Mouse (Mus musculus) embryonic facial prominence, embryonic 10.5 days (tissue): ENCODE data around the gene Tbc1d25. TPM values are rescaled to one million over a fixed set of nuclear protein-coding genes. Genes with fewer than 3 reads are reported as not detected.
A peak's percentile ranks its signal among the peaks of the same experiment; 100 is the strongest.

Experiments
- DNase-seq: peaks from one replicate; pipeline ENCODE4 v3.0.0-alpha.2; 2017; ENCODE audit warnings: low spot score
- H3K27ac ChIP-seq: fragments of 300-500 bp; sonication (generic); replicated peaks from 2 replicates; pipeline ENCODE4 v1.5.1; 2016; ENCODE audit warnings: mild to moderate bottlenecking
- H3K27me3 ChIP-seq: fragments of 300-500 bp; sonication (generic); replicated peaks from 2 replicates; pipeline ENCODE4 v1.6.1; 2016; ENCODE audit warnings: low read depth, mild to moderate bottlenecking; ENCODE audit not compliant: poor library complexity, severe bottlenecking
- H3K36me3 ChIP-seq: fragments of 300-500 bp; sonication (generic); replicated peaks from 2 replicates; pipeline ENCODE4 v1.6.1; 2016; ENCODE audit warnings: mild to moderate bottlenecking, moderate library complexity
- H3K4me1 ChIP-seq: fragments of 300-500 bp; sonication (generic); 2 replicates; pipeline ENCODE4 v1.6.1; 2016
- H3K4me3 ChIP-seq: fragments of 300-500 bp; sonication (generic); 2 replicates; pipeline ENCODE4 v1.5.1; 2016; ENCODE audit warnings: mild to moderate bottlenecking, moderate library complexity
- H3K9me3 ChIP-seq: fragments of 300-500 bp; sonication (generic); 2 replicates; pipeline ENCODE4 v1.6.1; 2016; ENCODE audit warnings: mild to moderate bottlenecking
- WGBS: fragments of 180-500 bp; shearing (Covaris S2); methylation state at CpG from one replicate; pipeline ENCODE4 v1.1.7; 2016; 5-methylcytosine and 5-hydroxymethylcytosine counted together
- polyA plus RNA-seq: library from polyadenylated mRNA; unstranded; fragments of >200 nt; fragmentation: Nextera tagmentation; extraction: Ambion mirVana; gene quantifications from 2 replicates; pipeline ENCODE4 v1.2.1, GENCODE M21; 2016

Gene Tbc1d25
- polyA plus RNA-seq, 1 experiment from 2014 or later = 10.4 TPM

DNA sequence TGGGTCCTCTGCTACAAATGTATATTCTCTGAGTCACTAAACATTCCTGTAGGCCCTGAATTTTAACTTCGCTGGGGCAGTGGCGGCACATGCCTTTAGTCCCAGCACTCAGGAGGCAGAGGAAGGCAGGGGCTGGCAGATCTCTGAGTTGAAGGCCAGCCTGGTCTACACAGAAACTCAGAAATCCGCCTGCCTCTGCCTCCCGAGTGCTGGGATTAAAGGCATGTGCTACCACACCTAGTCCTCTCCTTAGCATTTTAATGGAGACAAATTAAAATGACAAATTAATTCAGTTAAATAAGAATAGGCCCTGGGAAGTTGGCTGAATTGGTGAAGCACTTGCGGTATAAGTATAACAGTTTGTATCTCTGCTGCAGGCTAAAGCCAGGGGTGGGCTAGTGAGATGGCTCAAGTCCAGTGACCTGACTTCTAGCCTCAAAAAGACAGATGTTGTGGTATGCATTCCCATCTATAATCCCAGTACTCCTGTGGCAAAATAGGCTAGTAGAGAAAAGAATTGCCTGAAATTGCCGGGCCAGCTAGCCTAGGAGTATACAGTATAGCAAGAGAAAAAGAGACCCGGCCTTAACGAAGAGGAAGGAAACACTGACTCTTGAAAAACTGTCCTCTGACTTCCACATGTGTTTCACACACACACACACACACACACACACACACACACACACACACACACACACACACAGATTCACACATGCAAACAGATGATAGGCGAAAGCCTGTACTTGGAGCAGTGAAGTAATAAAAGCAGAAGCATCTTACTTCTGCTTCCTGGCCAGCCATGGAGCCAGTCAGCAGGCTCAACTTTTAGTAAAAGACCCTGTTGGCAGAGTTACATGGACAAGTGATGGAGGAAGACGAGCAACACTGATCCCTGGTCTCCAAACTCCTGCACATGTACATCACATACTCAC is 8.0 kb downstream of the Tbc1d25 start:
- no peak overlapping the region for H3K27ac ChIP-seq
- no peak for DNase-seq
- WGBS = 89% methylated on average over 10 of the region's 10 CpGs
- H3K4me3 ChIP-seq = no peak overlapping the region
- H3K4me1 ChIP-seq = no peaks in the 10 kb centered on the region
- H3K9me3 ChIP-seq = no peaks in the 10 kb centered on the region
- H3K27me3 ChIP-seq = no peaks in the 10 kb centered on the region
- peaks cover 8% of the 10 kb centered on the region; the same call in 1 of the 2 replicates for H3K36me3 ChIP-seq

DNA sequence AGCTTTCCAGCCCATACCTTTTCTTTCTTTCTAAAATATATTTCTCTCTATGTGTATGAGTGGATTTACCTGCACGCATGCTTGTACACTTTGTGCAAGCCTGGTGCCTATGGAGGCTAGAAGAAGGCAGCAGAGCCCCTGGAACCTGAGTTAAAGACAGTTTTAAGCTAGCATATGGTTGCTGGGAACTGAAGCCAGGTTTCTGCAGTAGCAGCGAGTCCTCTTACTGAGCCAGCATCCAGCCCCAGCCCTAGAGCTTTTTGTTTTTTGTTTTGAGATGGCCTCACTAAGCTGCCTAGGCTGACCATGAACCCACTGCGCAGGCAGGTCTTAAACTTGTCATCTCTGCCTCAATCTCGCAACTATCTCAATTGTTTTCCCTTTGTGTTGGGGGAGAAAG is 11.5 kb downstream of the Tbc1d25 start:
- DNase-seq = no peak
- H3K9me3 ChIP-seq = no peaks in the 10 kb centered on the region
- no peak overlapping the region for H3K27ac ChIP-seq
- no peak overlapping the region for H3K4me3 ChIP-seq
- 0 out of 2 replicates have a peak, but pooled peaks cover 3% of the 10 kb centered on the region for H3K36me3 ChIP-seq
- no peaks in the 10 kb centered on the region for H3K4me1 ChIP-seq
- no peaks in the 10 kb centered on the region for H3K27me3 ChIP-seq
- WGBS = 86% methylated on average over 4 of the region's 4 CpGs

DNA sequence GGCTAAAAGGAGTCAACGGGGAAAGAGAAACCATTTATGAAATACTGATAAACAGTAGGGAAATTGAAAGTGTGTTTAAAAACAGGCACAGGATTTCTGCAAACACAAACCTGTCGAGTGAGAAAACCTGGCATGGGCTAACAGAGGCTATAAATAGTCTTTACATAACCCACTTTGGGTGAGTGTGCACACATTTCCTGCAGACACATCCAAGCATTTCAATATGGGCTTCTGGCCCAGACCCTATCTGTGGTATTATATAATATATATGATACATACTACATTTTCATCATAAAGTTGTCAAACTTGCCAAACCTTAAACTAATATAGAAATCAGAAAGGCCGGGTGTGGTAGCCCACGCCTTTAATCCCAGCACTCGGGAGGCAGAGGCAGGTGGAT is 12.9 kb downstream of the Tbc1d25 start:
- no peaks in the 10 kb centered on the region for H3K27me3 ChIP-seq
- H3K9me3 ChIP-seq = no peaks in the 10 kb centered on the region
- H3K4me3 ChIP-seq = no peak overlapping the region
- WGBS = 93% methylated on average over 5 of the region's 5 CpGs
- no peak for DNase-seq
- no peaks in the 10 kb centered on the region for H3K4me1 ChIP-seq
- H3K36me3 ChIP-seq = peaks cover 9% of the 10 kb centered on the region; the same call in 1 of the 2 replicates
- no peak overlapping the region for H3K27ac ChIP-seq

DNA sequence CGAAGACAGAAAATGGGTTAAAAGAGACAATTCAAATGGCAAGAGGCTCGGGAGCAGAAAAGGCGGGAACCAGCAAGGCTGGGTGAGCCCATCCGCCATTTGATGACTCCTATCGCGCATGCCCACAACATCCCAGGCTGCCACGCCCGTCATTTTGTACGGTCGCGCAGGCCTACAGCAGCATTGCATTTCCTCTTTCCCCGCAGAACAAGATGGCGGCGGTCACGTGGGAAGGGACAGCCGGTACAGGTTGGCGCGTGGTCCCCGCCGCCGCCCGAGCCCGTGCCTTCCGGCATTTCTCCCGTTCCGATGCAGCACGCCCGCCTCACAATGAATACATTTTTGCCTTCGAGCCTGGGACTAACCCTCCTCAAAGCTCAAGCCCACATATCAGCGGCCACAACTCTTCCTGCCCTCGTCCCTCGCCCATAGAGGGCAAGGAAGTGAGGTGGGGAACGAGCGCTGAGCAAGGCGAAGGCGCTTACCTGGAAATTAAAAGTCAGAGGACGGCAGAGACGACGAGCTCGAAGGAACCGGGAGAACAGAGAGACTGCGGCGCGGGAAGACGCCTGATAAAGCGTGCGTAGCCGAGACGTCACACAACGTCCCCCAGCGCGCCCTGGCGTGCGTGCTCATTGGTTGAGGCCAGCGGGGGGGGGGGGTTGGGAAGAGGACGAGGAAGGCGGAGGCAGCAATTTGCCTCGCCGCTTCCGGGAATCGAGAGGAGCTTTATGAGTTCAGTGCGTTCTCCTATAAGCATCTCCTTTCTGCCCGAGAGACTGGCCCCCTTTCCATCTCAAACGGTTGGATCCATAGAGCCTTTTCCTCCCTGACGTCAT is 30.6 kb downstream of the Tbc1d25 start, which contains the start of gene Rbm3:
Gene Rbm3 (minus strand): TSS at position 728 of the 839 bp plus-strand sequence.
- peaks cover 7% of the 10 kb centered on the region; the same call in 1 of the 2 replicates for H3K9me3 ChIP-seq
- peak; percentile 89 for DNase-seq
- 21% methylated on average over 65 of the region's 65 CpGs for WGBS
- H3K4me1 ChIP-seq = peaks cover 10% of the 10 kb centered on the region
- H3K4me3 ChIP-seq = peak within 1 kb of the TSS; percentile 72
- peak within 1 kb of the TSS; percentile 96 for H3K27ac ChIP-seq
- H3K36me3 ChIP-seq = peaks cover 38% of the 10 kb centered on the region
- no peaks in the 10 kb centered on the region for H3K27me3 ChIP-seq

DNA sequence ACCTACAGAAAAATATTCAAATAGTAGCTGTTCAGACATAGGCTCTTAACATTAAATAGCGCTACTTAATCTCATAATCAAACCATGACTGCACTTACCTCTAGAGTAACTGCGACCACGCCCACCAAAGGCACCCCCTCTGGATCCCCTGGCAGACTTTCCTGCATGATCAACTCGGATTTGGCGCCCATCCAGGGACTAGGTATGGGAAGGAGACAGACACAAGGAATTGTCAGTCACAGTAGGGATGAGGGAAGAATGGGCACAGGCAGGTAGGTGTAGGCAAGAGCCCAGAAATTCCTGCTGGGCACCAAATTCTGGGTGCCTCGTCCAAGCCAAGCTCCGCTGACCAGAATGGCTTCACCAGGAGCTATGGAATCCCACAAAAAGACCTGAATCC is 32.2 kb downstream of the Tbc1d25 start:
- Histone ChIP-seq H3K36me3 (peaks cover 52% of the 10 kb centered on the region), H3K27me3 (no peaks in the 10 kb centered on the region), H3K4me3 (peak overlapping the region; percentile 72), H3K9me3 (peaks cover 7% of the 10 kb centered on the region; the same call in 1 of the 2 replicates), H3K27ac (peak overlapping the region; percentile 96; the same call in 1 of the 2 replicates), H3K4me1 (peaks cover 10% of the 10 kb centered on the region)
- WGBS = 82% methylated on average over 7 of the region's 7 CpGs
- DNase-seq = no peak

DNA sequence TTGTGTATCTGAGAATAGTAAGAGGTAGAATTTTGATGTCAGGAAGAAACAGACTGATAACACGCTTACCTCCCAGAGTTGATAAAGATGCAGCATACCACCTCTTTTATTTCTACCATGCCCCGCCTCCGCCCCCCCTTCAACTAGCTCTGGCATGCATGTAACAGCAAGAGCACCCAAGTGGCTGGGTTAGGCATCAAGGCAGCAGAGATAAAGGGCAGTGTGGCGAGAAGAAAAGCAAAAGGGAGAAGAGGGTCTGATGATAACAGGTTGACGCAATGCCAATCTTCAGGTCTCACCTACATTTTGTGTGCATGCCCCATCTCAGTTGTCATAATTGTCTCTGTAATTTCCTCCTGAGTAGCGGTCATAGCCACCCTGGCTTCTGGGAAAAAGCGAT is 33.0 kb downstream of the Tbc1d25 start:
- 87% methylated on average over 7 of the region's 7 CpGs for WGBS
- H3K27me3 ChIP-seq = no peaks in the 10 kb centered on the region
- H3K9me3 ChIP-seq = peaks cover 7% of the 10 kb centered on the region; the same call in 1 of the 2 replicates
- peaks cover 60% of the 10 kb centered on the region for H3K36me3 ChIP-seq
- no peak overlapping the region for H3K4me3 ChIP-seq
- H3K27ac ChIP-seq = no peak overlapping the region
- no peak for DNase-seq
- peaks cover 10% of the 10 kb centered on the region for H3K4me1 ChIP-seq

DNA sequence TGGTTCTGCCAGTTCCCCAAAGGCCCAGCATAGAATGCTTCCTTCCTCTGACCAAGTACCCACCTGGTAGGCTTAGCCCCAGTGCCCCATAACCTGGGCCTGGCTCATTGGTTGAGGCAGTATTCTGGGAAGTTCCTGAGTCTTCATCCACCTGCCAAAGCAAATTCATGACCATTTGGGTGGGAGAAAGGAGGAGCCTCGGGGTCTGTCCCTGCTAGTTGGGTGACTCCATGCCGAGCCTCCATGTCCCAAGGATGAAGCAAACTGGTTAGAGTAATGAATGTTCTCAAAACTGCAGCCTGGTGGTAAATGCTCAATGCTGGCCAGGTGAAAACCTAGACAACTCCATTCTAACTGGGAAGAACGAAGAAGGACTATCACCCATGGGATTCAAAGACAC is 34.9 kb downstream of the Tbc1d25 start:
- H3K4me3 ChIP-seq = no peak overlapping the region
- H3K27ac ChIP-seq = no peak overlapping the region
- peaks cover 65% of the 10 kb centered on the region for H3K36me3 ChIP-seq
- peaks cover 10% of the 10 kb centered on the region for H3K4me1 ChIP-seq
- WGBS = 74% methylated on average over 3 of the region's 3 CpGs
- no peak for DNase-seq
- H3K9me3 ChIP-seq = peaks cover 7% of the 10 kb centered on the region; the same call in 1 of the 2 replicates
- H3K27me3 ChIP-seq = no peaks in the 10 kb centered on the region

DNA sequence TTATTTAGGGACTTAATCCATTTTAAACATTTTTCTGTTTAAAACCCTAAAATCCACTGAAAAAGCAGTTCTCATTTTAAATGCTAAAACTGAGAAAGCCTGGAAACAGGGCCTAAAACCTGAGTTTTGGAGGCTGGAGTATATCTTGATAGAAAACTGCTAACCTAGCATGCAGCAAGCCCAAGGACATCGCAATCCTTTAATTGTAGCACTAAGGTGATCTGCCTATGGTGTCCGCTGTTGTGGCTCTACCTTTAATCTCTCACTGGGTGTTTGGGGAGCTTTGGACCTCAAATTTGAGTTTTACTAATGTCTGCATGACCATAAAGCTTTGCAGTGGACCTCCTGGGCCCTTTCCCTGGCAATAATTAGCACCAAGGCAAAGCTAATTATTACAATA is 35.5 kb downstream of the Tbc1d25 start:
- Histone ChIP-seq H3K27ac (no peak overlapping the region), H3K4me3 (no peak overlapping the region), H3K36me3 (peaks cover 65% of the 10 kb centered on the region), H3K4me1 (peaks cover 10% of the 10 kb centered on the region), H3K27me3 (no peaks in the 10 kb centered on the region), H3K9me3 (peaks cover 6% of the 10 kb centered on the region; the same call in 1 of the 2 replicates)
- WGBS = 84% methylated on average over 2 of the region's 2 CpGs
- no peak for DNase-seq

DNA sequence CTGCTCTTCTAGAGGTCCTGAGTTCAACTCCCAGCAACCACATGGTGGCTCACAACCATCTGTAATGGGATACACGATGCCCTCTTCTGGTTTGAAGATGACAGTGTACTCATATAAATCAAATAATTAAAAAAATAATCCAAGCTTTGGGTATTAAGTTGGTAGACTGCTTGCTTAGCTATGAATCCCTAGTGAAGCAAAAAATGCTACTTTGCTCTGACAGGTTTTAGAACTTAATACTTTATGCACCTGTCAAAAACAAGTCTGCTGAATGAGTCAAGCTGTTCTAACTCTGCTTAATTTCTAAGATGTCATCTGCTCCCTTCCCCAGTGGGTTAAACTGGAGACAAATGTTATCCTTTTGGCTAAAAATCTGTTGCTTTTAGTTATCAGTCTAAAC is 36.5 kb downstream of the Tbc1d25 start:
- H3K4me1 ChIP-seq = peaks cover 10% of the 10 kb centered on the region
- peaks cover 5% of the 10 kb centered on the region; the same call in 1 of the 2 replicates for H3K9me3 ChIP-seq
- H3K4me3 ChIP-seq = no peak overlapping the region
- DNase-seq = no peak
- 68% methylated on average over 1 of the region's 1 CpGs for WGBS
- peaks cover 62% of the 10 kb centered on the region for H3K36me3 ChIP-seq
- no peaks in the 10 kb centered on the region for H3K27me3 ChIP-seq
- no peak overlapping the region for H3K27ac ChIP-seq

DNA sequence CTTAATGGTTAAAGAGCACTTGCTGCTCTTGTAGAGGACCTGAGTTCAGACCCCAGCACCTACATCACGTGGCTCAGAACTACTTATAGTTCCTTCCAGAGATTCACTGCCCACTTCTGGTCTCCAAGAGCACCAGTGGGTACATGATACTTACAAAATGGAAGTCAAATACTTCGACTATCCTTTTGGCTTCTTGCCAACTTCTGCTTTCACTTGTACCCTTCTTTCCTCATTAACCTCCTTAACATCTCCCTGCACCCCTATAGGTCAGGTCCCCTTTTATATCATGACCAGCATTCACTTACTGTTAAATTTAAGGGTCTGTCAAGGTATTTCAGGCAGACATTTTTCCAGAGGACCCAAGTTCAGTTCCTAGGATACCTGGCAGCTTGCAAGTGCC is 40.1 kb downstream of the Tbc1d25 start:
- Histone ChIP-seq H3K4me1 (0 out of 2 replicates have a peak, but pooled peaks cover 3% of the 10 kb centered on the region), H3K4me3 (no peak overlapping the region), H3K27me3 (no peaks in the 10 kb centered on the region), H3K27ac (no peak overlapping the region), H3K36me3 (peaks cover 32% of the 10 kb centered on the region), H3K9me3 (peaks cover 5% of the 10 kb centered on the region; the same call in 1 of the 2 replicates)
- WGBS = 62% methylated on average over 2 of the region's 2 CpGs
- DNase-seq = no peak

DNA sequence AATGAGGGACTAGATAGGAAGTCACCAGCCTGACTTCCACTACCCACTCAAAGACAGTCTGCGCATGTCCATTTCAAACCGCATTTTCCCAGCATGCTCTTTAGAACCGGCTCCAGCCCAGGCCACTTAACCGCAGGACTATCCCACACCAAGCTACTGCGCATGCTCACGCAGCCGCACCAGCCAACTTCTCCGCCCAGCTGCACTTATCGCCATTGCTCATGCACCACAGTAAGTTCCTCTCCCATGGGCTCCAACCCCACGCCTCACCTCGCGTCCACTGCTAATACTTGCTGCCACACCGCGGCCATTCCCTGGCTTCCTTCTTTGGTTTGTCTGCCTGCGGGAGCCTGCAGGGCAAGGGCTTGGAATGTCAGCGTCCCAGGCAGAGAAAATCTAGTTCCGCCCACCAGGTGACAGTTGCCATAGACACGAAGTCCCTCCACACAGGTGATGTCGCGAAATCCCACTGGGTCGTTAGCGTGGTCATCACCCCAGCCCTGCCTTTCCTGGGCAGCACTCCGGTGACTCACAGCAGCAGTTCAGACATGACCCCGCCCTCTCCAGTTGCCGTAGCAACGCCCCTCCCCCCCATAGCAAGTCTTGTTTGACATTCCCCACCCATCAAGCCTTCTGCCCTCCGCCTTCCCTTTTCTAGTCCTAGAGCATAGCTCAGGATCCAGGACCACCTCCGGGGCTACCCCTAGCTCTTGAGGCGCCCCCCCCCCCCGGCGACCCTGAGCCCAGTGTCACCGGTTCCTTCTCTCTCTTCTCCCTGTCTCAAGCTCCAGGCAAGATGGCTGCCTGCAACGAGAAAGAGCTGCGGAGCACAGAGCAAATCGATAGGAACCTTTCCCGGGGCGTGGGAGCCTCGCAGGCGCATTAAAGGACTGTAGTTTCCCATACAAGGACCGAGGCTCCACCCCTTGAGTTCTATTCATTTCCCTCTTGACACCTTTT is 43.7 kb downstream of the Tbc1d25 start, which contains the start of gene Wdr13:
Gene Wdr13 (minus strand): TSS at position 876 of the 960 bp plus-strand sequence.
- 0 out of 2 replicates have a peak, but pooled peaks cover 3% of the 10 kb centered on the region for H3K4me1 ChIP-seq
- WGBS = 17% methylated on average over 40 of the region's 40 CpGs
- no peaks in the 10 kb centered on the region for H3K27me3 ChIP-seq
- H3K9me3 ChIP-seq = peaks cover 5% of the 10 kb centered on the region; the same call in 1 of the 2 replicates
- peak within 1 kb of the TSS; percentile 89 for H3K27ac ChIP-seq
- peak; percentile 90 for DNase-seq
- peaks cover 24% of the 10 kb centered on the region for H3K36me3 ChIP-seq
- H3K4me3 ChIP-seq = peak within 1 kb of the TSS; percentile 65
